Mouse (Mus musculus) hindbrain, embryonic 14.5 days (tissue): Measurements from ENCODE around the gene Stox1. TPM values are rescaled to one million over a fixed set of nuclear protein-coding genes. Genes with fewer than 3 reads are reported as not detected.

Source experiments
- ATAC-seq: fragments of 200-750 bp; cut with Nextera tagmentation; 2 replicates; pipeline ENCODE4 v1.8.0; 2017; ENCODE audit warnings: moderate number of reproducible peaks, mild to moderate bottlenecking, moderate TSS enrichment, moderate library complexity; ENCODE audit not compliant: low FRiP score
- DNase-seq: peaks from one replicate; pipeline ENCODE4 v3.0.0-alpha.2; 2015; ENCODE audit warnings: low spot score
- H3K27ac ChIP-seq: fragments of 300-500 bp; sonication (generic); 2 replicates; pipeline ENCODE4 v1.5.1; 2014; ENCODE audit warnings: mild to moderate bottlenecking, moderate library complexity
- H3K27me3 ChIP-seq: fragments of 300-500 bp; sonication (generic); 2 replicates; pipeline ENCODE4 v1.6.1; 2014; ENCODE audit warnings: mild to moderate bottlenecking, low read length, mixed read lengths; ENCODE audit not compliant: control insufficient read depth, insufficient read depth
- H3K36me3 ChIP-seq: fragments of 300-500 bp; sonication (generic); replicated peaks from 2 replicates; pipeline ENCODE4 v1.6.1; 2014; ENCODE audit not compliant: control insufficient read depth, insufficient read depth
- H3K4me1 ChIP-seq: fragments of 300-500 bp; sonication (generic); replicated peaks from 2 replicates; pipeline ENCODE4 v1.6.1; 2014; ENCODE audit warnings: antibody characterized with exemption, low read length, mixed read lengths; ENCODE audit not compliant: control insufficient read depth, insufficient read depth
- H3K4me2 ChIP-seq: fragments of 300-500 bp; sonication (generic); replicated peaks from 2 replicates; pipeline ENCODE4 v1.6.1; 2014; ENCODE audit warnings: mild to moderate bottlenecking, moderate library complexity
- H3K4me3 ChIP-seq: fragments of 300-500 bp; sonication (generic); replicated peaks from 2 replicates; pipeline ENCODE4 v1.5.1; 2014; ENCODE audit warnings: mild to moderate bottlenecking, low read length
- H3K9ac ChIP-seq: fragments of 300-500 bp; sonication (generic); 2 replicates; pipeline ENCODE4 v1.6.1; 2014
- H3K9me3 ChIP-seq: fragments of 300-500 bp; sonication (generic); 2 replicates; pipeline ENCODE4 v1.6.1; 2016; ENCODE audit warnings: low read length; ENCODE audit not compliant: control insufficient read depth
- WGBS: fragments of 180-500 bp; shearing (Covaris S2); extraction: QIAGEN DNeasy Blood & Tissue Kit; methylation state at CpG from one replicate; pipeline ENCODE4 v1.1.7; 2014; 5-methylcytosine and 5-hydroxymethylcytosine counted together
- polyA plus RNA-seq: library from polyadenylated mRNA; unstranded; fragments of >200 nt; fragmentation: Nextera tagmentation; extraction: Ambion mirVana; gene quantifications from 2 replicates; pipeline ENCODE4 v1.2.1, GENCODE M21; 2014

The Stox1 gene
- polyA plus RNA-seq, 1 experiment from 2014 or later = 4.3 TPM

DNA sequence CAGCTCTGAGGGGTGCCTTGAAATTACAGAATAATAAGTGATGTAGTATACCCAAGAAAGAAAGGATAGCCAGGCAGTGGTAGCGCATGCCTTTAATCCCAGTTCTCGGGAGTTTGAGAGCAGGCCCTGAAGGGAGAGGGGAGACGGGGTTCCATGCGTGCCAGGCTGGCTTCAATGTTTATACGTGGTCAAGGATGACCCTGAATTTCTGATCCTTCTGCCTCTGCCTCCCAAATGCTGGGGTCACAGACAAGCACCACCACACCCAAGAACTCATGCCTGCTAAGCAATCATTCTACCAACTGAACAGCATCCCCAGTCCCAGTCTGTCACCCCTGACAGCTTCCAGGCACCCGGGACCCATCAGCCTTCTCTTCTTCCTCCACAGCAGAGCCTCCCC lies 49.7 kb downstream of the Stox1 start:
- H3K4me2 ChIP-seq = no peak overlapping the region
- 84% methylated on average over 6 of the region's 6 CpGs for WGBS

GRCm38 (mm10) chr10:62672359-62672758 lies 53.6 kb downstream of the Stox1 start:
- Histone ChIP-seq H3K27ac (no peak overlapping the region), H3K9ac (no peak overlapping the region), H3K4me1 (no peaks in the 10 kb centered on the region), H3K36me3 (no peaks in the 10 kb centered on the region), H3K27me3 (no peaks in the 10 kb centered on the region), H3K4me2 (no peak overlapping the region), H3K4me3 (no peak overlapping the region), H3K9me3 (no peaks in the 10 kb centered on the region)
- no peak for DNase-seq
- ATAC-seq = no peak
- 99% methylated on average over 2 of the region's 2 CpGs for WGBS

More for the DNA sequence above, 49.7 kb downstream of the Stox1 start:
- ATAC-seq = no peak
- Histone ChIP-seq H3K36me3 (no peaks in the 10 kb centered on the region), H3K27ac (no peak overlapping the region), H3K27me3 (no peaks in the 10 kb centered on the region), H3K4me1 (no peaks in the 10 kb centered on the region), H3K9me3 (0 out of 2 replicates have a peak, but pooled peaks cover 10% of the 10 kb centered on the region), H3K4me3 (no peak overlapping the region), H3K9ac (no peak overlapping the region)
- DNase-seq = no peak

DNA sequence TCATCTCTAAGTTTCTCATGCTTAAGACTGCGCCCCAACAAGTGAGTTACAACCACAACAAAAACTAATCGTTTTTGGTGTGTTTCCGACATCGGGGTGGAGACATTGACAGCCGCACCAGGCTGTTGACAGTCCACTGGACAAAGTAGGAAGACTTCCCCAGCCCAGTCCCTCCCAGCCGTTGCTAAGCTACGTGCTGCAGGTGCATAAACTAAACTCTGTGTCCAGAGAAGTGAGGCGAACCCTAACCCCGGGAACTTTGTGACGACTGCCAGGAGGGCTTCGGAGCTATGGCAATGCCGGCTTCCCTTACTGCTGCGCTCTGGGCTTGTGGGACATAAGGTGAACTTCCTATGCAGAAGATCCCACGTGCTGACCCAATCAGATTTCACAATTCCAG lies 56.7 kb downstream of the Stox1 start:
- no peak overlapping the region for H3K4me3 ChIP-seq
- H3K9ac ChIP-seq = no peak overlapping the region
- no peak overlapping the region for H3K4me2 ChIP-seq
- WGBS = 77% methylated on average over 14 of the region's 14 CpGs
- no peaks in the 10 kb centered on the region for H3K36me3 ChIP-seq
- H3K27ac ChIP-seq = no peak overlapping the region
- no peak for ATAC-seq
- H3K27me3 ChIP-seq = no peaks in the 10 kb centered on the region
- no peak for DNase-seq
- H3K9me3 ChIP-seq = no peaks in the 10 kb centered on the region
- no peaks in the 10 kb centered on the region for H3K4me1 ChIP-seq

DNA sequence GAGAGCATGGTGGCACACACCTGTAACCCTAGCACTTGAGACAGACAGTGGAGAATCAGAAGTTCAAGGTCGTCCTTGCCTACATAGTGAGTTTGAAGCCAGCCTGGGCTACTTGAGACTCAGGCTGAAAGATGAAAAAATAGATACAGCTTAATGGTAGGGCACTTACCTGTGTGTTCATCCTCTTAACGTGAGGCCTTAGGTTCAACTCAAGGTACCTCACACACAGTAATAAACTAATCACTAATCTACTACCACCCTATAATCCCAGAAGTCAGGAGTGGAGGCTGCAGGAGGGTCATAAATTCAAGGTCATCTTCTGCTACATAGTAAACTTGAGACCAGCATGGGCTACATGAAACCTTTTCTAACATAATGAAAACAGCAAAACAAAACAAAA lies 57.5 kb downstream of the Stox1 start:
- H3K4me2 ChIP-seq = no peak overlapping the region
- no peak overlapping the region for H3K9ac ChIP-seq
- no peaks in the 10 kb centered on the region for H3K27me3 ChIP-seq
- no peaks in the 10 kb centered on the region for H3K36me3 ChIP-seq
- DNase-seq = no peak
- H3K4me3 ChIP-seq = no peak overlapping the region
- H3K9me3 ChIP-seq = no peaks in the 10 kb centered on the region
- no peaks in the 10 kb centered on the region for H3K4me1 ChIP-seq
- WGBS = 88% methylated on average over 2 of the region's 2 CpGs
- no peak overlapping the region for H3K27ac ChIP-seq
- no peak for ATAC-seq

GRCm38 (mm10) chr10:62668043-62668442 lies 57.9 kb downstream of the Stox1 start:
- no peak overlapping the region for H3K27ac ChIP-seq
- H3K36me3 ChIP-seq = no peaks in the 10 kb centered on the region
- ATAC-seq = no peak
- no peak overlapping the region for H3K9ac ChIP-seq
- H3K9me3 ChIP-seq = no peaks in the 10 kb centered on the region
- WGBS = 83% methylated on average over 5 of the region's 5 CpGs
- no peak overlapping the region for H3K4me2 ChIP-seq
- no peaks in the 10 kb centered on the region for H3K4me1 ChIP-seq
- H3K27me3 ChIP-seq = no peaks in the 10 kb centered on the region
- no peak overlapping the region for H3K4me3 ChIP-seq
- no peak for DNase-seq

DNA sequence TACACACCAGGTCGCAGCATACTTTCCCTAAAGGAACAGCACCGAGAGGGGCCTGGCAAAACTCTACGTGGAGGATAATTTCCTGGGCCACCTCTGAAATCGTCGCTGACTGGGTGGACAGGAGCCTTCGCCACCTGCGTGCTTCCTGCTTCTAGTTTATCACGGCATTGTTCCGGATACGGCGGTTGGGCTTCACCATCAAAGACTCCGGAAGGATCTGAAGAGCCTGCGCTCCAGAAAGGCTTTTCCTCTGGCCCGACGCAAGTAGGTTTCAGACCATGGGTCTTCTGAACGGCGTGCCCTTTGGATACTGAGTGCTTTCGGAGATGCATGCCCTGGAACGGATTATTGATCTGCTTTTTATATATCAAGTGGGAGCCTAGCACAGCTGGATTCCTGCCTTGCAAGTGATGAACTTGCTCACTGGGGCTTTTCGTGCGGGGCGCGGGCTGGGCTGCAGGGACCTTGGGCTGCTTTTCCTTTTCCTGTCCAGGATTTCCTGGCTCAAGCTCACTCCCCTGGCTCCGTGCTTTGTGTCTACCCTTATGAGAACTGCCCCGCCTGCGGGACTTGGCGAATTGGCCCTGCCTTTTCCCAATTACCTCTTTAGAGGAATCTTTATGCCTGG lies 60.9 kb downstream of the Stox1 start:
- H3K36me3 ChIP-seq = no peaks in the 10 kb centered on the region
- H3K9ac ChIP-seq = no peak overlapping the region
- no peak overlapping the region for H3K27ac ChIP-seq
- H3K4me3 ChIP-seq = no peak overlapping the region
- WGBS = 64% methylated on average over 27 of the region's 27 CpGs
- H3K4me1 ChIP-seq = no peaks in the 10 kb centered on the region
- ATAC-seq (no peak), DNase-seq (no peak)
- no peaks in the 10 kb centered on the region for H3K9me3 ChIP-seq
- H3K4me2 ChIP-seq = no peak overlapping the region
- H3K27me3 ChIP-seq = no peaks in the 10 kb centered on the region

DNA sequence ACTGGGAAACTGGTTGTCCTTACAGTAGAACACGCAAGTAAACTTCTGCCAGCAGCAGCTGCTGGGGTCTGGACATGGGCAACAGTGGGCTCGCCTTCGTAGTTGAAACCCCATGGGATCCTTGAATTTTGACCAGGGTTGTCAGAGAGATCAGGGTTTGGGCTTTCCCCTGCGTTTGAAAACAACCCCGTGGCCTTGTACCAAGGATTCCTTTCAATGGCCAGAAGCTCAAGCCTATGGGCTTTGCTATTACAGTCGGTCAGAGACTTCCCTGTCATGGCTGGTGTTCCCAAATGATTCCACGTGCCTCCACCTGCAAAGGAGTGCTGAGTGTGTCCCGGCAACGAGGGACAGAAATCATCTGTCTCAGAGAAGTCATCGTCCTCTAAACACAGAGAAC lies 61.8 kb downstream of the Stox1 start:
- Histone ChIP-seq H3K27me3 (no peaks in the 10 kb centered on the region), H3K4me3 (no peak overlapping the region), H3K4me1 (no peaks in the 10 kb centered on the region), H3K4me2 (no peak overlapping the region), H3K9me3 (no peaks in the 10 kb centered on the region), H3K36me3 (no peaks in the 10 kb centered on the region), H3K9ac (no peak overlapping the region), H3K27ac (no peak overlapping the region)
- ATAC-seq (no peak), DNase-seq (no peak)
- WGBS = 88% methylated on average over 10 of the region's 10 CpGs

- Histone ChIP-seq H3K4me2 (no peak overlapping the region), H3K9ac (no peak overlapping the region), H3K36me3 (no peaks in the 10 kb centered on the region), H3K27me3 (no peaks in the 10 kb centered on the region), H3K9me3 (no peaks in the 10 kb centered on the region), H3K27ac (no peak overlapping the region), H3K4me1 (0 out of 2 replicates have a peak, but pooled peaks cover 8% of the 10 kb centered on the region), H3K4me3 (no peak overlapping the region)
- no peak for ATAC-seq
- DNase-seq = no peak
- WGBS = 89% methylated on average over 6 of the region's 7 CpGs
Observed at GRCm38 (mm10) chr10:62656711-62657110, 69.2 kb downstream of the Stox1 start.

DNA sequence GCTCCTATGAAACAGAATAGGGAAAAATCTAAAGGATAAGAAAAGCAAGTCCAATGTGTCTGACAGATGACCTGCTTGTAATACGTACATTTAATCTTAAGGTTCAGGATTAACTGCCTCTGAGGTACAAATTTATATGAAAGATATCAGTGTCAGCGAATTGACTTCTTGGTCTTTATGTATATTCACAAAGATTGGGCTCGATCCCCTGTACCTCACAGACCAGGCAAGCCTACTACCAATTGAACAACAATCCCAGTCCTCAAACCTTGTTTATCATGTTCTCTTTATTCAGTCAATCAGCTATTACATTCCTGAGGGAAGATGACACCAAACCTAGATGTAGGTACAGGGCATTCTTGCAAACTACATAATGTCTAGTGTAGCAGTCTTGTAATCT lies 74.0 kb downstream of the Stox1 start:
- 26% methylated on average over 3 of the region's 3 CpGs for WGBS

More for the DNA sequence above, 74.0 kb downstream of the Stox1 start:
- Histone ChIP-seq H3K27ac (peak overlapping the region; percentile 95), H3K9ac (peak overlapping the region; percentile 95), H3K36me3 (peaks cover 9% of the 10 kb centered on the region), H3K4me1 (peaks cover 21% of the 10 kb centered on the region), H3K27me3 (no peaks in the 10 kb centered on the region), H3K4me2 (peak overlapping the region; percentile 61), H3K9me3 (no peaks in the 10 kb centered on the region), H3K4me3 (peak overlapping the region; percentile 92)
- ATAC-seq (no peak), DNase-seq (peak; percentile 28)
